Mouse (Mus musculus): ENCODE data around the gene Fntb.

DNA sequence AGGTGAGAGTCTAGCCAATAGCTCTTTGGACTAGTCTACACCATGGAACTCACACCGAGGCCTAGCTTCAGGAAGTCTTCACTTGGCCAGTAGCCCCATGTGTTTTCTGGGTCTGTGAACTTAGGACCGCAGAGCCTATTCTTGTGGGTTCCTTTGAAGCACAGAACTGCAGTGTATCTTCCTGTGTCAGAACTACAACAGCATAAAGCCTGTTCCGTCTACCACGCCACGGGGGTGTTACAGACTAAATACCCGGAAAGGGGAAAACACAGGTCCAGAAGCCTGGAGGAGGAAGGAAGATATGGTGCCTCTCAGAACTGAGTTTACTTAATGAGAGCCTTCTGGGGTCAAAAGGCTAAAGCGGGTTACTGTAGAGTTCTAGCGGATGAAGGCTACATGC is 157.7 kb downstream of the Fntb start:
- TF ChIP-seq POLR2A (IDR thresholded peaks at IDR 0.05; ENCODE audit: extremely low read depth, insufficient read depth, low read length) (no peak), CTCF (IDR thresholded peaks at IDR 0.05; ENCODE audit: extremely low read depth, insufficient read depth, low read length) (no peak)
